Mouse (Mus musculus) neural tube, embryonic 11.5 days (tissue): ENCODE measurements around the gene Fermt2. TPM values are rescaled to one million over a fixed set of nuclear protein-coding genes. Genes with fewer than 3 reads are reported as not detected.
"Not testable (repeated sequence)": the region's sequence is repeated elsewhere in the genome, so short reads cannot be mapped to it uniquely, and the experiment has no call there.

Experiments
- ATAC-seq: fragments of 200-750 bp; cut with Nextera tagmentation; 2 replicates; pipeline ENCODE4 v1.8.0; 2017; ENCODE audit warnings: moderate number of reproducible peaks, mild to moderate bottlenecking, moderate TSS enrichment, moderate library complexity; ENCODE audit not compliant: insufficient read depth, low FRiP score, low TSS enrichment
- DNase-seq: peaks from one replicate; pipeline ENCODE4 v3.0.0-alpha.2; 2015; ENCODE audit warnings: low spot score
- H3K27ac ChIP-seq: fragments of 300-500 bp; sonication (generic); 2 replicates; pipeline ENCODE4 v1.5.1; 2014; ENCODE audit warnings: low read depth, mild to moderate bottlenecking, low read length
- H3K27me3 ChIP-seq: fragments of 300-500 bp; sonication (generic); 2 replicates; pipeline ENCODE4 v1.6.1; 2014; ENCODE audit warnings: mild to moderate bottlenecking, low read length, mixed read lengths; ENCODE audit not compliant: control insufficient read depth, insufficient read depth
- H3K36me3 ChIP-seq: fragments of 300-500 bp; sonication (generic); 2 replicates; pipeline ENCODE4 v1.6.1; 2014; ENCODE audit warnings: mild to moderate bottlenecking, low read length, moderate library complexity, mixed read lengths; ENCODE audit not compliant: control insufficient read depth, insufficient read depth
- H3K4me1 ChIP-seq: fragments of 300-500 bp; sonication (generic); 2 replicates; pipeline ENCODE4 v1.6.1; 2014; ENCODE audit warnings: low read length, mixed read lengths; ENCODE audit not compliant: control insufficient read depth, insufficient read depth
- H3K4me2 ChIP-seq: fragments of 300-500 bp; sonication (generic); 2 replicates; pipeline ENCODE4 v1.6.1; 2014; ENCODE audit warnings: low read depth, mild to moderate bottlenecking, moderate library complexity
- H3K4me3 ChIP-seq: fragments of 300-500 bp; sonication (generic); 2 replicates; pipeline ENCODE4 v1.5.1; 2014; ENCODE audit warnings: low read depth, low read length
- H3K9ac ChIP-seq: fragments of 300-500 bp; sonication (generic); 2 replicates; pipeline ENCODE4 v1.6.1; 2014; ENCODE audit warnings: mild to moderate bottlenecking, low read length
- H3K9me3 ChIP-seq: fragments of 300-500 bp; sonication (generic); 2 replicates; pipeline ENCODE4 v1.6.1; 2016; ENCODE audit warnings: low read length; ENCODE audit not compliant: control insufficient read depth
- WGBS: fragments of 180-500 bp; shearing (Covaris S2); extraction: QIAGEN DNeasy Blood & Tissue Kit; methylation state at CpG from one replicate; pipeline ENCODE4 v1.1.7; 2014; 5-methylcytosine and 5-hydroxymethylcytosine counted together
- polyA plus RNA-seq: library from polyadenylated mRNA; unstranded; fragments of >200 nt; fragmentation: Nextera tagmentation; extraction: Ambion mirVana; gene quantifications from 2 replicates; pipeline ENCODE4 v1.2.1, GENCODE M21; 2014

The Fermt2 gene
- polyA plus RNA-seq, 1 experiment from 2014 or later, result 75.5 TPM

DNA sequence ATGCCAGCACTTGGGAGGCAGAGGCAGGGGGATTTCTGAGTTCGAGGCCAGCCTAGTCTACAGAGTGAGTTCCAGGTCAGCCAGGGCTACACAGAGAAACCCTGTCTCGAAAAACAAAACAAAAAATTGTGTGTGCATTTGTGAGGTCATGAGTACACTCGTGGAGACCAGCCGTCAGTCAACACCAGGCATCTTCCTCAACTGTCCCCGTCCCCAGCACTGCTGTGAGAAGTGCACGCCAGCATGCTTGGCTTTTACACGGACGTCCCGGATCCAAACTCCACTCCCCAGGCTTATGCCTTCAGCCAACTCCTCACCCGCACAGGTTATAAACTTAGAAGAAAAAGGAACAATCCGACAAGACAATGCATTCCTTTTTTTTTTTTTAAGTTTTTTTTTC lies 46.6 kb downstream of the Fermt2 start:
- not testable (repeated sequence) for ATAC-seq, H3K9ac ChIP-seq, H3K4me1 ChIP-seq, H3K36me3 ChIP-seq, H3K4me2 ChIP-seq, H3K27me3 ChIP-seq, H3K4me3 ChIP-seq, DNase-seq, H3K27ac ChIP-seq, H3K9me3 ChIP-seq
- 97% methylated on average over 11 of the region's 11 CpGs for WGBS

DNA sequence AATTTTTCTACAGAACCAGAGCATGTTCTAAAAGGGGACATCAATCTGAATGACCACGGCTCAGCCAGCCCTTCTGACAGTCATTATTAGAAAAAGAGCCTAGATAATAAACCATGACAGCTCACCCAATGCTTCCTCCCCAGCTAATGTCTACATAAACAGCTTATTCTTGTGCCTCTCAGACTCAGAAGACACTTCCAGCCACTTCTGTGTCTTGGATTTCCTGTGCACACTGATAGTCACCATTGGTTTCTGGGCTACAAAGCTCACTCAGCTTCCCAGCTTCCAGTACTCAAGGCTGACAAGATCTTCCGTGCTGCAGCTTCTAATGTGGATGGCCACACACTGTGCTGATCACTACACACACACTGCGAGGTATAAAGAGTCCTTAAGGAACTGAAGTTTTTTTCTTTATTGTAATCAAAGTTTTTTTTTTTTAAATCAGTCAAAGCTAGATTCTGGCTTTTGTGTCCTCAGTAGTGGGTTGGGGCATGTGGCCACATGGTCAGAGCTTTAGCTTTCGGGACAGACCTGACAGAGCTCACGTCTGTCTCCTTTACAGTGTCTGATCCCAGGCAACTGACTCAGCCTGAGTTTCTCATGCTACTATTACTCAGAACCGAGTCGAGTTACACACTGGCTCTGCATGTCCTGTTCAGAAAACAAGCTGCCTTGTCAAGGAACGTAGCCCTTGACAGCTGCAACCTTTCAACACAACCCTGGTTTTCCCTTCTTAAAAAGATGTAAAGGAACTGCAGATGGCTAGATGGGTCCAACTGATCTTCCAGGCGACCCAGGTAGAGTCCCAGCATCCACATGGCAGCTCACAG lies 50.7 kb downstream of the Fermt2 start:
- no peak overlapping the region for H3K9ac ChIP-seq
- no peaks in the 10 kb centered on the region for H3K27me3 ChIP-seq
- H3K9me3 ChIP-seq, result no peaks in the 10 kb centered on the region
- 65% methylated on average over 9 of the region's 9 CpGs for WGBS
- H3K36me3 ChIP-seq, result peaks cover 9% of the 10 kb centered on the region
- no peak overlapping the region for H3K4me3 ChIP-seq
- no peaks in the 10 kb centered on the region for H3K4me1 ChIP-seq
- no peak for ATAC-seq
- H3K4me2 ChIP-seq, result no peak overlapping the region
- H3K27ac ChIP-seq, result no peak overlapping the region
- no peak for DNase-seq

DNA sequence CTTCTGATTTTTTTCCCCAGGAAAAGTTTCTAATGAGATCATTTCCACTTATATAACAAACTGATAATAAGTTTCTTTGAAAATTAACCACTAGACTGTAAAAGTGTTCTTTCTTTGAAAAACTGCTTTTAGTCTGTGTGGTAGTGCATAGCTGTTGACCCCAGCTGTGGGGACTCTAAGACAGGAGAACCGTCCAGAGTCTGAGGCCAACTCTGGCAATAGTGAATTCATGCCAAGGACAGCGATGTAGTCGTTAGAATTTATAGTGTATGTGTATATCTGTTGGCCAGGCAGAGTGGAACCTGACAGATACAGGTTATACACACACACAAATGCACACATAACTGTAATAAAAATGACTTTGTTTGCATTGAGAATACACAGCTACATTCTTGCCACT lies 51.4 kb downstream of the Fermt2 start:
- Histone ChIP-seq H3K27me3 (no peaks in the 10 kb centered on the region), H3K4me1 (no peaks in the 10 kb centered on the region), H3K4me3 (no peak overlapping the region), H3K4me2 (no peak overlapping the region), H3K36me3 (peaks cover 9% of the 10 kb centered on the region), H3K27ac (no peak overlapping the region), H3K9ac (no peak overlapping the region), H3K9me3 (no peaks in the 10 kb centered on the region)
- no peak for ATAC-seq
- WGBS, result 68% methylated on average over 3 of the region's 3 CpGs
- no peak for DNase-seq

DNA sequence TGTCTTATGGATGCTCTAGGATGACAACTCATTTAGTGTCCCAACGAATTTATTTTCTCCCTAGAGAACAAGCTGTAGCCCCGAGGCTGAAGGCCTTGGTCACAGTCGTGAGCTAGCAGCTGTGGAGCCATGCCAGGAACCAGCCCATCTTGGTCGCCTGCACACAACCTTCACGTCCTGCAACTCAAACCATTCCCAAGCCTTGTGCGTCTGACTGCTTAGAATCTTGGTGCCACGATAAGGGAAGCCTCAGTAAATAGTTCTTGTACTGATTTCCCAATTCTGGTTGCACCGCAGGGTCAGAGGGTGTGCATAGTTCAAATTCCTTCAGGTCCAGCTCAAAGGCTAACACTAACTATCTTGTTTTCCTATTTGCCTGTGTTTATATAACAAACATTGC lies 52.3 kb downstream of the Fermt2 start:
- Histone ChIP-seq H3K27ac (no peak overlapping the region), H3K27me3 (no peaks in the 10 kb centered on the region), H3K36me3 (peaks cover 9% of the 10 kb centered on the region), H3K4me1 (no peaks in the 10 kb centered on the region), H3K9ac (no peak overlapping the region), H3K4me2 (no peak overlapping the region), H3K9me3 (no peaks in the 10 kb centered on the region), H3K4me3 (no peak overlapping the region)
- ATAC-seq (no peak), DNase-seq (no peak)
- 49% methylated on average over 8 of the region's 8 CpGs for WGBS

DNA sequence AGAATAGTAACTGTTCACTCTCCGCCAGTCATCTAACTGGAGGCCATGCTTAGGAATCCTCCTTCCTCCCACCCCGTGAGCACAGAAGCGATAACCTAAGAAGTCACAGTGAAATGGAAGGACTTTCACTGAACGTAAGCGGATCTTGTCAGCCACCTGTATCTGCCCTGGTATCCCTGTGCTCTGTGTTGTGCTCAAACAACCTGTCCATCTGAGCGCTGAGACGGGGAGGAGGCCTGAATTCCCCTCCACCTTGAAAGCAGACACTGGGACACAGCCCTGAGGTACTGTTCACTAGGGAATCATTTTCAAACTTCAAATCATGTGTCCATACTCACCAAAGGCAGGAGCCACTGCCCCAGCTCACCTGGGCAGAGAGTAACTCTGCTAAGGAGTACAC lies 52.9 kb downstream of the Fermt2 start:
- no peak overlapping the region for H3K9ac ChIP-seq
- ATAC-seq (no peak), DNase-seq (no peak)
- H3K9me3 ChIP-seq, result no peaks in the 10 kb centered on the region
- H3K4me3 ChIP-seq, result no peak overlapping the region
- H3K4me1 ChIP-seq, result no peaks in the 10 kb centered on the region
- peaks cover 9% of the 10 kb centered on the region for H3K36me3 ChIP-seq
- 92% methylated on average over 7 of the region's 7 CpGs for WGBS
- H3K27ac ChIP-seq, result no peak overlapping the region
- H3K27me3 ChIP-seq, result no peaks in the 10 kb centered on the region
- H3K4me2 ChIP-seq, result no peak overlapping the region

DNA sequence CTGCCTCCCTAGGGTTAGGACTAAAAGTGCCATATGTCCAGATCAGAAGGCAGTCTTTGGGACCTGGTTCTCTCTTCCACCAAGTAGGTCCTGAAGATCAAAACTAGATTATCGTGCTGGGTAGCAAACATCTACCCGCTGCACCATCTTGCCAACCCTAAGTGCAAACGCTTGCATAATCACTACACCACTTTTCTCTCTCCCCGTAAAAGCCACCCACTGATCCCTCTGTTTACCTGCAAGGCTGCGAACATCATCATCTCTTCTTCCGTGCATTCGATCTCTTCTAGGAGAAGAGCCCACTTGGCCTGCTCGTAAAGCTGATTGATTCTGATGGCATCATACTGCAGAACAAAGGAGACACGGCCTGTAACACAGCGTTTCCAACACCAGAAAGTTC lies 57.4 kb downstream of the Fermt2 start:
- no peak overlapping the region for H3K9ac ChIP-seq
- H3K9me3 ChIP-seq, result no peaks in the 10 kb centered on the region
- 89% methylated on average over 10 of the region's 10 CpGs for WGBS
- ATAC-seq, result no peak
- no peak overlapping the region for H3K4me3 ChIP-seq
- no peaks in the 10 kb centered on the region for H3K27me3 ChIP-seq
- H3K36me3 ChIP-seq, result peaks cover 11% of the 10 kb centered on the region
- DNase-seq, result no peak
- H3K4me1 ChIP-seq, result no peaks in the 10 kb centered on the region
- no peak overlapping the region for H3K27ac ChIP-seq
- H3K4me2 ChIP-seq, result no peak overlapping the region

DNA sequence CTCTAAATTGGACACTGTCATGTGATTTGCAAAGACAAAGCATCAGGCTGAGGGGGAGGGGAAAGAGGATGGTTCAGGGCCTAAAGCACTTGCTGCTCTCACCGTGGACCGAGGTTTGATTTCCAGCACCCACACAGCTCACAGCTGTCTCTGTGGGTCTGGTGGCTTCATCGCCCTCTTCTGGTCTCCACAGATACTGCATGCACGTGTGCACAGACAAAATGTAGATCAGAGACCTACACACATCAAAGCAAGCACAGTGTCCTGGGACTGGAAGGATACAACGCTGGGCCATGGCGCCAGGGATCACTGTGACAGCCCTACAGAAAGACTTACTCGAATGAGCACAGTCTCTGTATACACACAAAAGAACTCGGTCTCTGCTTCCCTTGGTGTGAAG lies 60.5 kb downstream of the Fermt2 start:
- Histone ChIP-seq H3K9ac (no peak overlapping the region), H3K27ac (no peak overlapping the region), H3K4me1 (no peaks in the 10 kb centered on the region), H3K4me2 (no peak overlapping the region), H3K27me3 (no peaks in the 10 kb centered on the region), H3K9me3 (no peaks in the 10 kb centered on the region), H3K36me3 (peaks cover 10% of the 10 kb centered on the region), H3K4me3 (no peak overlapping the region)
- DNase-seq (no peak), ATAC-seq (no peak)
- WGBS, result 93% methylated on average over 8 of the region's 8 CpGs

DNA sequence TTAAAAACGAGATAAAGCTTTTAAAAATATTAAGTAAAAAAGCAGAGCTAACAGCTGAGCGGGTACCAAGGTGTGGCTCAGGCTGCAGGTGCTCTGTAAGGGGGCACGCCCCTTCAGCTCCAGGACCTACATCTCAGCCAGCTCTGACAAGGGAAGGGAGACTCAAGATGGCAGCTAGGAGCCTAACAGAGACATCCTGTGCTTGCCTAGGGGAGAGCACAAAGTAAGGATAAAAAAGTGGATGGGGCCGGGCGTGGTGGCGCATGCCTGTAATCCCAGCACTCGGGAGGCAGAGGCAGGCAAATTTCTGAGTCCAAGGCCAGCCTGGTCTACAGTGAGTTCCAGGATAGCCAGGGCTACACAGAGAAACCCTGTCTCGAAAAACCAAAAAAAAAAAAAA lies 63.5 kb downstream of the Fermt2 start:
- H3K9me3 ChIP-seq, H3K4me3 ChIP-seq, H3K27me3 ChIP-seq, ATAC-seq, DNase-seq, H3K4me2 ChIP-seq, H3K9ac ChIP-seq, H3K27ac ChIP-seq: not testable (repeated sequence)
- WGBS, result 93% methylated on average over 7 of the region's 8 CpGs
- peaks cover 19% of the 10 kb centered on the region for H3K4me1 ChIP-seq
- H3K36me3 ChIP-seq, result peaks cover 12% of the 10 kb centered on the region
